Mouse (Mus musculus) gastrocnemius, adult 2 months (tissue): ENCODE measurements at regions not wholly inside any gene's neighbourhood (a gene's known extent, or its start where the extent isn't known, plus 50 kb on each side); places are given as distances from the start of the nearest gene placed in this dataset.
A peak's percentile ranks its signal among the peaks of the same experiment; 100 is the strongest.

Source experiments
- DNase-seq: peaks from one replicate; pipeline ENCODE4 v3.0.0; 2022
- H3K27ac ChIP-seq: fragments of 200-600 bp; 2 replicates; pipeline ENCODE4 v1.8.1; 2022; ENCODE audit warnings: mild to moderate bottlenecking
- H3K4me3 ChIP-seq: fragments of 200-600 bp; 2 replicates; pipeline ENCODE4 v1.8.1; 2022; ENCODE audit warnings: mild to moderate bottlenecking, moderate library complexity
- CTCF ChIP-seq: fragments of 200-600 bp; IDR thresholded peaks from 2 replicates; pipeline ENCODE4 v1.8.1; 2022; ENCODE audit warnings: antibody characterized with exemption, mild to moderate bottlenecking, moderate library complexity
- intact Hi-C: fragments of 180-260 bp; cut with DNase I; formaldehyde crosslinking; loops from one replicate; pipeline ENCODE4 v1.15.1; 2025

- Histone ChIP-seq H3K4me3 (no peak overlapping the region), H3K27ac (no peak overlapping the region)
- intact Hi-C loops = no loop called here
- TF ChIP-seq CTCF = no peak
- no peak for DNase-seq
Observed at GRCm38 (mm10) chr9:30273836-30274235, 153.1 kb upstream of the Snx19 start.

DNA sequence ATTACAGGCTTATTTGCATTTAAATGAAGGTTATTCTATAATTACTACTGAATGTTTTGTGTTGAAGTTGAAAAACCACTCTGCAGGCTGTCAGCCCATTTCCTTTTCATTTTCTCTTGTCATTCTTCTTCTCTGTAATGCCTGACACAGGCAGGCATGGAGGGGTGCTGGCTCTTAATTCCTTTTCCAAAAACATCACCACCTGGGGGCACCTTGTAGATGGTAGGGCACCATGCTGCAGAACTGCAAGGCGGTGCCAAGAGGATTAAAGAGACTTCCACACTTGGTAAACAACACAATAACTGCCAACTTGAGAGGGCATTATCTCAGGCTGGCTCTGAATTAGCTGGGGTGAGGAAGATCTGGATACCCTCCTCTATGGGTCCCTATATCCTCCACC is 148.7 kb upstream of the Snx19 start:
- no peak for TF ChIP-seq CTCF
- no peak for DNase-seq
- H3K27ac ChIP-seq = no peak overlapping the region
- intact Hi-C loops = no loop called here
- H3K4me3 ChIP-seq = no peak overlapping the region

DNA sequence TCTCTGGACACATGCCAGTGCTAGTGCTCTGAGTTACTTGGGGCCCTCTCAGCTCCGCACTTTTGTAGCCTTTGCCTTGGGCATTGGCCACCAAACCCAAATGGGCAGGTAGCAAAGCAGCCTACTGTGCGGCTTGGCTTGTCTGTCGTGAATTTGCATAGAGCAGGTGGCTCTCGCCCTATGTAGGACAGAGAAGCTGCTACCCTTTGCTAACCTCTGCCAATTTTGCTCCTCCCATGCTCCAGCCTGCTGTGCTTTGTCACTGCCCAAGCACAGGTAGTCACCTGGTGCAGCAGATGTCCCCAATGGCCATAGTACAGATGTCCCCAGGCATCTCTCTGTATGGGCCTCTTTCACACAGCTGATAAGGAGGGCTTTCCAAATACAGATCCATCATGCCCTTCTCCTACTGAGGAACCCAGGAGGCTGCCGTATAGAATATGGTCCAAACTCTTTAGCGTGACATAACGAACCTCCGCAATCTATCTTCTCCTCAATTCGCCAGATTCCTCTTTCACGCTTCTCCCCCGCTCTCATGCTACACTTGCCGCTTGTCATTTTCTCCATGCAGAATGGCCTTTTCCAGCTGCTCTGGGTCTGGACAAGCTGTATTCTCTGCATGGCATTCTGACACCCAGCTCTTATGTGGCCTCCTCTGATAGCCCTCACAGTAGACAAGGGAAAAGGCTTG is 143.7 kb upstream of the Snx19 start:
- intact Hi-C loops = no loop called here
- Histone ChIP-seq H3K27ac (no peak overlapping the region), H3K4me3 (no peak overlapping the region)

GRCm38 (mm10) chr9:30283771-30284148 is 143.1 kb upstream of the Snx19 start:
- intact Hi-C loops = no loop called here

More for the DNA sequence above, 143.7 kb upstream of the Snx19 start:
- no peak for DNase-seq
- no peak for TF ChIP-seq CTCF

GRCm38 (mm10) chr9:30284562-30285323 is 142.2 kb upstream of the Snx19 start:
- H3K4me3 ChIP-seq = no peak overlapping the region
- no peak for TF ChIP-seq CTCF
- intact Hi-C loops = no loop called here

More at GRCm38 (mm10) chr9:30283771-30284148, 143.1 kb upstream of the Snx19 start:
- Histone ChIP-seq H3K4me3 (no peak overlapping the region), H3K27ac (no peak overlapping the region)
- DNase-seq = no peak
- TF ChIP-seq CTCF = no peak

DNA sequence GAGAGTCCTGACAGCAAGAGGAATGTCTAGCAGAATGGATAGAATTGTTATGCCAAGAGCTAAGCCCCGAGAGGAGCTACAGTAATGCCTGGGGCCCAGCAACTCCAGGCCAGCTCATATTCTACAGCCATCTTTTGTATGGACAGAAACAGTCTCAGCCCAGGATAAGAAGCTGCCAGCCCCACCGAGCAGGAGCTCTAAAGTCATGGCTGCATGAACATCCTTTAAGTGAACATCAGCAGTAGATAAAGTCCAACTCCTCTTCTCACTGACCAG is 141.6 kb upstream of the Snx19 start:
- H3K27ac ChIP-seq = no peak overlapping the region
- no peak overlapping the region for H3K4me3 ChIP-seq
- intact Hi-C loops = no loop called here
- DNase-seq = no peak
- no peak for TF ChIP-seq CTCF

More at GRCm38 (mm10) chr9:30284562-30285323, 142.2 kb upstream of the Snx19 start:
- DNase-seq = no peak
- no peak overlapping the region for H3K27ac ChIP-seq

DNA sequence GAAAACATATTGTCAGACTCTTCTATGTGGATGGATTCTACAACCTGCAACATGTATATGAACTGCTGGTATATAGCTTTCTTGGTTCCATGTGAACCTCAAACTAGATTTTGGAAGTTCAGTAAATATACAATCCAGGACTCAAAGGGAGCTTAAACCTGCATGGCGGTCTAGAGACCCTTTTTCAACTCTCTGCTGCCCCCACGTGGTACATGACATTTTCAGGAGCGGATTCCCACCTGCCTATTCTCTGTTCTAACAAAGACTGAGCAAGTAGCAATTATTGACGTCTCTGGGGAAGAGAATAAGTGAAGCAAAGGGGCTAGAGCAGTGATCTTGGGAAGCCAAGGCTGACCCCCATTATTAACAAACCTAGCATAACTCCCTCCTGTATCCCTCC is 127.1 kb upstream of the Snx19 start:
- Histone ChIP-seq H3K4me3 (no peak overlapping the region), H3K27ac (no peak overlapping the region)
- TF ChIP-seq CTCF = peak; percentile 44; the same call in 1 of the 2 replicates
- DNase-seq = no peak
- intact Hi-C loops = no loop called here

DNA sequence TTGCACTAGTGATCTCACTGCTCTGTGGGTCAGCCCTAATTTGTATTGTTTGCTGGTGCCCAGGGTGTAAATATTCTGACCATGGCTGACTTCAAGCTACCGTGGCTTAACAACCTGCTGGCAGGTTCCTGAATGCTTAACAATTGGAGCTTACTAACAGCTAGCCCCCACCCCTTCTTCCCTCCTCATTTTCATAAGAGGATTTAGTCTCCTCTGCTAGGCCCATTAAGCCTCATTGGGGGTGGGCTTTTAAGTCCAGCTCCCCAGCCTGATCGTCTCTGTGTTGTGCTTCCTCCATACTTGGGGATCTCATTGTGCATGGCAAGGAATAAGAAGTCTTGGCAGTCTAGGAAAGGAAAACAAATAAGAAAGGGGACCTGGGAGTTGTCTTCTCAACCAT is 118.6 kb upstream of the Snx19 start:
- H3K4me3 ChIP-seq = no peak overlapping the region
- intact Hi-C loops = no loop called here
- no peak for DNase-seq
- TF ChIP-seq CTCF = no peak
- no peak overlapping the region for H3K27ac ChIP-seq

- DNase-seq = no peak
- no peak for TF ChIP-seq CTCF
- H3K27ac ChIP-seq = no peak overlapping the region
- H3K4me3 ChIP-seq = no peak overlapping the region
- intact Hi-C loops = no loop called here
Observed at GRCm38 (mm10) chr9:30313360-30313759, 113.5 kb upstream of the Snx19 start.

DNA sequence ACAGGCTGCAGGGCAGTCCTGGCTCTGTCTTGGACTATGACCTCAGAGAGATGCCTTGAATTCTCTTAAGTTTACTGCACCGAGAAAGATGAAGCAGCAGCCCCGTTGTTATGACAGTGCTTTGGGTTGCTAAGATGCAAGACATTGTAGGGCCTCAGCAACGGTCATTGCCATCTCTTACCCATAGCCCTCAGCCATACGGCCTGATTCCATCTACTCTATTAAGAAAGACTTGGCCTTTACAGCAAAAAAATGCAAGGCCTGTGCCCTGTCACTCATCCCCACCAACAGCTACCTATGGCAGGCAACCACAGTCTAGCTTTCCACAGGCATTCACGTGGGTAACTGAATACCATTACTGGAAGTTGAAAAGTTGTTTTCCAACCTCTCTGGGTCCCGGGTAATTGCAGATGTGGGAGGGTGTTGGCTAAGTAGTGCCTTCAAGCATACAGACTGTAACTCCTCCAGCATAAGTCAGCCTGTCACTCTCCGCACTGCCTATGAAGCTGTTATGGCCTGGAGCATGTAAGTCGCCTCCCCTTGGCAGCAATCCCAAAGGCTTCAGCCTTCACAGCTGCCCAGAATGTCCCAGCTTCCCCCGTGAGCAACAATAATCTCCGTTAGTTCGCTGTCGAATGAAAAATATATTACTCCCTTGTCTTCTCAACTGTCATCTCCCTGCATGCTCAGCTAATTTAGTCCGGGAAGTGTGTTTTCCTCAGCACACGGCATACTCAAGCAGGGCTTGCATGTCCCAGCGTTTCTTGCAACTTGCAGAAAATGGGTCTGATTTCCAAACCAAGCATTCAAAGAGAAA is 112.3 kb upstream of the Snx19 start:
- peak; percentile 46 for DNase-seq
- TF ChIP-seq CTCF = no peak
- Histone ChIP-seq H3K27ac (no peak overlapping the region), H3K4me3 (peak overlapping the region; percentile 59)
- intact Hi-C loops = no loop called here

DNA sequence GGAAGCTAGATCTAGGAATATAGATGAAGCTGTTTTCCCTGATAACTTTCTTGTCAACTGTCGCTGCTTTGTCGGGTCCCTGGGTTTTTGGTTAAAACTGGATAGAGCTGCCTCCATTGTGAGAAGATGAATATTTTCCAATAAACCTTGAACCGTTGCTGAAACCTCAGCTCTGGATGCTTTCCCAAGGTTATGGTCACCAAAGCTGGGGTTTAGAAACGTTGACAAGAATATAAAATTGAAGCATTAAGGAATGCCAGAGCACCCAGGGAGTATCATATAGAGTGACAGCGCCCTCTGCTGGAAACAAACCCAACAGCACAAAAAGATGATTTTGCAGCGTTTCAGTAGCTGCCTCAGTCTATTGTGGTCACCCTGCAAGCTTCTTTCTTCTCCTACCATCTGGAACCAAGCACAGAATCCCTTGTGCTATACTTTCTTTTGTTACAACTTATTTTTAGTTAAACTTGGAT is 111.7 kb upstream of the Snx19 start:
- peak overlapping the region; percentile 59 for H3K4me3 ChIP-seq
- intact Hi-C loops = no loop called here
- no peak overlapping the region for H3K27ac ChIP-seq
- DNase-seq = peak; percentile 20
- peak; percentile 66 for TF ChIP-seq CTCF

DNA sequence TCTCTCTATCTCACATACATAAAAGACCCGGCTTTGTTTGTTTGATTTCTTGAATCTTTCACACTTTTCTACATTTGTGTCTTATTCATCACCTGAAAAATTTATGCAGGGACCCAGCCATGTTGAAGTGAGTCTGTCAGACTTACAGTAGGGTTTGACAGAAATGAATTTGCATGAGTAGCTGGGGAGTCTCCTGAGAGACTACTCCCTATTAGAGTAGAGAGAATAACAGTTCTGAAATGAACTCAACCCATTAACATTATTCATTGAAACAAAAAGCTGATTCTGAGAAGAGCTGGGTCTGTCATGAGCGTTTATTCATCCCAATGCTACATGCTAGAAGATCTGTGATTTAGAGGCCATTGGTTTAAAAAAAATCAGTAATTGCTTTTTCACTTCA is 82.0 kb upstream of the Snx19 start:
- no peak overlapping the region for H3K4me3 ChIP-seq
- TF ChIP-seq CTCF = no peak
- no peak for DNase-seq
- no peak overlapping the region for H3K27ac ChIP-seq
- intact Hi-C loops = no loop called here

DNA sequence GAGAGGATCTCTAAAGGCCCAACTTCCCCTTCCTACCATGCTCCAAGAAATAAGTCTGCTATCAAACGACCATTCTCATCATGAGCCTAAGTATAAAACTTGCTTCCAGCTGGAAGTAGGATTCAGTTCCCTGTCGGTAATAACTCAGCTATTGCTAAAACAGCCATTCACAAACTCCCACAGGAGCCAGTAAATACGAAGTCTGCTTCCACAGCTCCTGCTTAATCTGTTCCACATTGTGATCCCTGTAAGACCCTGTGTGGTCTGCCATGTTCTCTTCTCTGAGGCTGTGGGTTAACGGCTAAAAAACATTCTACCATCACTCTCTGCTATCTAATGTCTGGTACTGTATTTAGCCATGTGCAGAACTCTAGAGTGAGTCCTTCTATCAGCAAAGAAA is 72.9 kb upstream of the Snx19 start:
- no peak overlapping the region for H3K27ac ChIP-seq
- no peak overlapping the region for H3K4me3 ChIP-seq
- DNase-seq = no peak
- no peak for TF ChIP-seq CTCF
- intact Hi-C loops = no loop called here
